Mouse (Mus musculus): ENCODE results near the gene Dpp10. TPM values are rescaled to one million over a fixed set of nuclear protein-coding genes. Genes with fewer than 3 reads are reported as not detected.

The Dpp10 gene
- 10 to 100 TPM; 33.8 to 39.7 TPM for total RNA-seq (2021)
- long read RNA-seq, full-length matches to known transcripts = 6 of 11 reads
- long read RNA-seq, partial matches to known transcripts = 4 of 11 reads
- long read RNA-seq, other reads (novel, unspliced or antisense) = 1 of 11 reads

GRCm38 (mm10) chr1:124044925-124045640, at the start of gene Dpp10:
Gene Dpp10, minus strand, starts transcription at chr1:124045559.
- DNase-seq (ENCODE audit: low spot score in 2 of 2) = peak; percentile 24 to 41

DNA sequence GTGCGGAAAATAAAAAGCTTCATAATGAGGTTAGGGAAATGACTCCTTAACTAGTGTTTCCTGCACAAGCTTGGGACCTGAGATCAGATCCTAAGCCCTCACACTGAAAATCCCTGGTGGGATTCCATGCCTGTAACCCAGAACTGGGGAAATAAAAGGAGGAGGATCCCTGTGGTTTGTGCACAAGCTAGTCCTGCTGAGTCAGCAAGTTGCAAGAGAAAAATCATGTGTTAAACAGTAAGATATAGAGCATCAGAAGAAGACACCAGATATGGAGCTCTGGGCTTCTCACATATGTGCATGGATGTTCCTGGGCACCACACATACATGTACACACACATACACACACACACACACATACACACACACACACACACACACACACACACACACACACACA, 3.2 kb upstream of the Dpp10 start:
- DNase-seq (ENCODE audit: low spot score in 2 of 2) = no peak

GRCm38 (mm10) chr1:124045761-124046300, 472 bp upstream of the Dpp10 start:
- DNase-seq (ENCODE audit: low spot score in 2 of 2) = peak; percentile 54 to 56

DNA sequence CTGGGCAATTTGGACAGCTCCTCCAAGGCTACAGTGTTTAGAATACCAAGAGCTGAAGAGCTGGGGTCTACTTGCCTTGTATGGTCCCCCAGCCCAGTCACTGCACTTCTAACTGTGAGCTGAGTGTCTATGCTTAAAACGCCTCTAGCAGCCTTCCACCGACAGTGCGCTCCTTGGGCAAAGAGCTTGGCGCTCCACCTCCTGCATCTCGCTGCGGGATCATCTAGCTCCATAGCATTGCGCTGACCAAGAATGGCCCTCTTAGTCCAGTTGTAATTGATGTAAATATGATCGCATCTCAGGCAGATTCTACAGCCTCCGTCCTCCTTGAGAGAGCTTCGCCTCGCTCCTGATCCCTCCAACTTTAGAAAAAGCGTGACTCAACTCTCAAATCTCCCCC, 1.2 kb downstream of the Dpp10 start:
- no peak for DNase-seq (ENCODE audit: low spot score in 2 of 2)

DNA sequence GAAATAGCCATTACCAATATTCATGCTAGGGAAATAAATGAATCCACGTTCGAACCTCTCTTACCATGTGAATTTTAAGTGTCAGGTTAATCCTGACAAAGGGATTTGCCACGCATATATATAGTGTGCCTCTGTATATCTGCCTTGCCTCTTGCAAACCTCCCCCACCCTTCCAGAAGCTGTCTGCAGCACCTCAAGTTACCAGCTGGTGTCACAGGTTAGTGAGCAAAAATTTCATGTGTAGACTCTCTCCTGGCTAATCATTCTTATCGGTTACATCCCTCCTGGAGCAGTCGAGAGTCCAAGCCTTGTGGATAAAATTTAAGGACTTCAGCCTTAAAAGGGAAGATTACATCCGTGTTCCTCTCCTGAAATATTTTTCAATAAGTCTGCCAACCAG, 1.9 kb downstream of the Dpp10 start:
- no peak for DNase-seq (ENCODE audit: low spot score in 2 of 2)

DNA sequence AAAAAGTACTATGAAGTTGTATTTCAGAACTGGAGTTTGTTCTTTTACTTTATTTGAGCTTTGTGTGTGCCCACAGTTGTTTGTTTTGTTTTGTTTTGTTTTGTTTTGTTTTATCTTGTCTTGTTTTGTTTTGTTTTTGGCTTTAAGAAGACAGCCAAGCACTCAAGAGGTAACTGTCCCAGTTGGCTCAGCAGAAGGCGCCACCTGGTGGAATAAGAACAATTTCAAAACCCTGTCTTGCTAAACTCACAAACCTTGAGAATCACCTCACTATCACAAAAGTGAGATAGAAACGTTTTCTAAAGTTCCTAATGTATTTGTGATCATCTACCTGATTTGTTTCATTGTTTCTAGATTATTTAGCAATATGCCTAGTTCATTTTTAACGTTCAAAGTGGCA, 3.8 kb downstream of the Dpp10 start:
- peak in 1 of 2 experiments; percentile 39 for DNase-seq (ENCODE audit: low spot score in 2 of 2)

GRCm38 (mm10) chr1:124035306-124035990, 9.9 kb downstream of the Dpp10 start:
- no peak for DNase-seq (ENCODE audit: low spot score in 2 of 2)

DNA sequence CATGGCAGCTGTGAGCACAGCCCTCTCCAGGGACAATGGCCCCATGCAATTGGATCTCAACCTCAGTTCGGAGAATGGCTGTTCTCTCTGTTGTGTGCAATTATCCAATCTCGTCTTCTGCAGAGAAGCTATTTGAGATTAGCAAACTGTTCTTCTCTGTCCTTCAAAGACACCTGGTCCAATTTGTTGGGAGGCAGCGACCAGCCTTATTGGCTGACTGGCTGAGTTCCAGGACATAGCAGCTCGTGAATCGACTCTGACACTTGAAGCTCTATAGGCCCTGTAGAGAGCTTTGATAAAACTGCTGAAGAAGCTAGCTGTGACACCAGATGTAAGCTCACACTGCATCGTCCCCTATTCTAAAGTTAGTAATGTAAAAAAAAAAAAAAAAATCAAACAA, 12.7 kb downstream of the Dpp10 start:
- DNase-seq (ENCODE audit: low spot score in 2 of 2) = no peak

DNA sequence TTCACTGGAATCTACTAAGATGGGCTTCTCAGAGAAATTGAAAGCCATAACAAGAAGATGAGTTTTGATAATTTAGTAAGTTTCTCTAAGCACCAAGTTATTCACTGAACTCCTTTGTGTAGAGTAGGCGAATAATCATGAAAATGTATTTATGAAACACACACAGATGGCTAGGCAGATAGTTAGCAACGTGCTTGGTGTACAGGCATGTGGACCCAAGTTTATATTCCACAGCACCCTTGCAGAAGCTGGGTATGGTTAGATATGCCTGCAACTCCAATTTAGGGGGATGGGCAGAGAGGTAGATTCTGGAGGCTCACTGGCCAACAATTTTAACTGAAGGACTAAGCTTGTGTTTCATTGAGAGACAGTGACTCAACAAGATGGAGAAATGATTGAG, 13.4 kb downstream of the Dpp10 start:
- no peak for DNase-seq (ENCODE audit: low spot score in 2 of 2)

GRCm38 (mm10) chr1:124002797-124003196, 42.6 kb downstream of the Dpp10 start:
- peak in 1 of 2 experiments; percentile 4 for DNase-seq (ENCODE audit: low spot score in 2 of 2)

DNA sequence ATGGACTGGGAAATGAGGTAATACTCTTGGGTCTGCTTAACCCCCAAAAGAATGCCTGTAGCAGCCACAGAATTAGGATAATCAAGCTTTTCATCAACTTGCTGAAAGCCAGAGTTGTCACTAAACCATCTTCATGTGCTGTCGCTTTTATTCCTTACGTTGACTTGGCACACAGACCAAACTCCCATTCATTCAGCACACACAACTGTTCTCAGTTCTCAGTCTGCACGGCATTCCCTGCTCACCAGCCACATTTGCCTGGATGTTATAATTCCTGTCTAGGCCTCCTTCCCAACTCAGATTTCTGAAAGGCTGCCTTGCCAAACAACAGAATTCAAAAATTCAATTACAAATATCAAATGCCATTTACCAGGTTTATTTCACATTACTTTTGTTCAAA, 49.6 kb downstream of the Dpp10 start:
- DNase-seq (ENCODE audit: low spot score in 2 of 2) = peak; percentile 6 to 14

DNA sequence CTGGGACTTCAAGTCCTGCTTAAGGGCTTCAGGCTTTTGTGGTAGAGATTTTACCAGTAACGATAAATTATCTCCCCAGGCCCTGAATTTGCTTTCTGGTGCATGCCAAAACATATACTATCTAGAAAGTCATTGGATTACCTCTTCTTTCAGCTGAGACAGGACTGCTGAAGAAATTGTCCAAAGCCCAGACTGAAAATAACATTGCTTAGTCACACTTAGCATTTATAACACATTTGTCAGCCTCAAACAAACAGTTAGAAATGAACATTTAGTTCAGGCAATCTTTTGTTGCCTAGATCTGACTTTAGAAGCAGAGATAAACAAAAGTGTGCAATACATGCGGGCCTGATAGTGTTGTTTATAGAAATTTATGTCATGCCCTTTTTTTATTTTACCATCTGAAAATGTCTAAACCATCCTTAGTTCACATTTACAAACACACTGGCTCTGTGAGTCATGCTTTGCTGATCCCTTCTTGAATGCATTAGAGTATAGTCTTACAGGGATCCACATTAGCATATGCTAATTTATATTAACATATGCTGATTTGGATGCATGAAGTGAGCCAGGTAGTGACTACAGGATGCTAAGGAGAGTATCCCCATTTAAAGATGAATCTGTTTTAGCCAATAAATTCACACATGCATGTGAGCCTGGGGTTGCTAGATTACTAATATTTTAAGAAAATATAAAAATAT, 59.9 kb downstream of the Dpp10 start:
- DNase-seq (ENCODE audit: low spot score in 2 of 2) = no peak

DNA sequence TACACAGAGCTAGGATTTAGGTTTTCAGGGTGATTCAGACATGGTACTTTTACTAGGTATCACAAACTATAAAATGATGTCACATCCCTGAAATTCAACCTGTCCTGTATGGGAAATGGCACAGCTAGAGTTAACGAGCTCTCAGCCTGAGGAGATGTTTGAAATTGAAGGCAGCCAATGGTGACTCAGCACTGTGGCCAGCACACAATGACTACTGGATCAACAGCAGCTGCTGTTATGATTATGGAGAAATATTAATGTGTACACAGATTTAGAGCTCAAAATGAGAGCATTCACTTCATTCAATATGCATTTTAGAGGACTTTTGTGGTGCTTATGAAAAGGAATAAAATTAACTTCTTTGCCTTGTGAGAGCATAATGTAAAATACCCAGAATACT, 66.8 kb downstream of the Dpp10 start:
- no peak for DNase-seq (ENCODE audit: low spot score in 2 of 2)

- DNase-seq (ENCODE audit: low spot score in 2 of 2) = peak; percentile 34 to 50
Measured at GRCm38 (mm10) chr1:123974621-123975020, 70.7 kb downstream of the Dpp10 start.

GRCm38 (mm10) chr1:123946149-123946548, 99.2 kb downstream of the Dpp10 start:
- no peak for DNase-seq (ENCODE audit: low spot score in 2 of 2)

GRCm38 (mm10) chr1:123940826-123941225, 104.5 kb downstream of the Dpp10 start:
- DNase-seq (ENCODE audit: low spot score in 2 of 2) = no peak

DNA sequence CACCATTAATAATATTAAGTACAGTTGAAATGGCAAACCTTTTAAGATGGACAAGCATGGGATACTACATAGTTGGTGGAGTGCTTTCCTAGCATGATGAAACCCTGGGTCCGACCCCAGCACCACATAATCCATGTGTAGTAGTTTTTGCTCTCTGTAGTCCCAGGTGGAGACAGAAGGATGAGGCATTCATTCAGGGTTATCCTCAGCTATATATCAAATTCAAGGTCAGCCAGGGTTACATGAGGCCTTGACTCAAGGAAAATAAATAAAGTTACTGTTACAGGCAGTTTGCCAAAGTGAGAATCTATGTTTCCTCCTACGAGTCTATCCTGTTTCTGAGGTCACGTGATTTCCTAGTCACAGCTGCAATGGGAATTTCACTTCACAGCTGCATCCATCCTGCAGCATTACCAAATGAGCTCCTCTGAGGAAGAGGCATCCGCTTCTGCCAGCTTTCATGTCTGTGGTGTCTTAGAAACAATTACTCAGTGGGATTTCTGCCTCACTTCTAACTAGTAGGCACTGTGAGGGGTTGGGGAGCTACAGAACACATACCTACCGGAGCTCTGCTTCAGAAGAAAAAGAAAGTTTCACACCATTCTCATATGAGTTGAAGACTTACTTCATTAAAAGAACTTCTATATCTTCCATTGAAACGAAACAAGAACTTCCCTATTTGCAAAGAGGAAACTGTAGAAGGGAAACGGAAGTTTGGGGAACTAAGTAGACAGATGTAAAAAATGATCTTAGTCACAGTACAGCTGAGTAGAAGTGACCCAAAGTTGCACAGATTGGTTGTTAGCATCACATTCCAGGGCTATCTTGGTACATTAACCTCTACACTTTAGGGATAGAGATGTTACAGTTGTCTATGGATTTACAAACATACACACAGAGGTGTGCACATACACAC, 111.3 kb downstream of the Dpp10 start:
- no peak for DNase-seq (ENCODE audit: low spot score in 2 of 2)

DNA sequence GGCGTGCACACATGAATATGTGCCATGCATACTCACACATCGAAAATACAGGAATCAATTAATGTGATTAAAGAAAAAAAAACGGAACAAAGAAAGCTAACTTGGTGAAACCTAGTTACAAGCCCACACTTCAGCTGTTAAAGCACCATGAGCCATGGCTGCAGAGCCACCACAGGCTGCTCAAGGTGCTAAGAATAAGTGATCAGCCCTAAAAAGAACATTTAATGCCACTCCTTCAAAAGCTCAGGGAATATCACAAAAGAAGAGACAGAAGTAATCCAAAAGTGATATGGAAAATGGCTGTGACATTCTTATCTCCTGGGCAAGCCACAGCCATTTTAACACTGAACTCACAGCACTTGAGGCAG, 117.4 kb downstream of the Dpp10 start:
- DNase-seq (ENCODE audit: low spot score in 2 of 2) = no peak

DNA sequence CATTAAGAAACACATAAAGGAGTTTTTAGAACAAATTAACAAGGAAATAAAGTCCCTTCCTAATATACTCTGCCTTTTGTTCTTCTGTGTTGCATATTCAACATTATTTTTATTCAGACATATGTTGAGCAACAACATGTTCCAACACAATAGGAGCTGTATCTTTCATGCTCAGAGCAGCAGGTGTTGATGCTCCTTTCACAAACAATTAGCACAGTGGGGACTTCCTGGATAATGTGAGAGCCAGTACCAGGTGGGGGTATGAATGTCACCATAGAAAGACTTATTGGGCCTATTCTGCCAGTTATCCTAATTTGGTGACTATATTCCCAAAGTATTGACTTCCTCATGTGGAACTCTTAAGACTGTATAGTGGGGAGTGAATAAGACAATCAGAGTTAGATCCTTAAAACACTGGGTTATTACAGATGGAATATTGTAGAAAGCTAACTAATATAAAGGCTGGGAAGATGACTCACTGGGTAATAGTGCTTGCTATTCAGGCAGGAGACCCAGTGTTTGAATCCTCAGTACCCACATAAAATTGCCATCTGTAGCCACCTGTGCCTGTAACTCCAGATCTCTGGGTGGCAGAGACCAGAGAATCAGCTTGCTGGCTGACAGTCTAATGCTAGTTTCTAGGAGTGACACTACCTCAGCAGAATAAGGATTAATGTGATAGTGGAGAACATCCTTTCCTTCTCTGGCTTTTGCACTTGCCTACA, 117.9 kb downstream of the Dpp10 start:
- DNase-seq (ENCODE audit: low spot score in 2 of 2) = no peak

DNA sequence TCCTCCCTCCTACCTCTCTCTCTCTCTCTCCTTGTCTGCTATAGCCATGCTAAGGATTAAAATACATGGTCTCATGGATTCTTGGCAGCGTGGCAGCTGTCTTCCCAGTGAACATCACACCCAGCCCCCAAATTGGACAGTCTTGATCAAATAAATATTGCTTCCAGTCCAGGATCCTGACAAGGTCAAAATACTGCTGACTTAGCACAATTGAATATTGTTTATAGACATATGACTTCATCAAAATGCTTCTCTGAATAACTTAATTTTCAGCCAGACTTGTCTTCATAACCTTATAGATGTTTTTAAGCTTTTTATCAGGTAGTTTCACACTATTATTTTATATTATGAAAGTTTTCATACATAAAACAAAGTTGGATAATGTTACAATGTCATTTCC, 120.5 kb downstream of the Dpp10 start:
- DNase-seq (ENCODE audit: low spot score in 2 of 2) = no peak
